10 mouse cellular contexts compared by ENCODE assay signal in genomic region chr15:86191933-86192332, GRCm38 (mm10).
"Had no signal": no experiment of that assay in that cellular context is flagged by ENCODE, and none has a peak within 500 bp of the region (broad histone marks: within the 10 kb centered on the region; RNA-seq: fewer than 3 reads in every experiment).

No protein-coding gene starts in this region.

- H3K4me3 ChIP-seq: intestine, embryonic 15.5 days; kidney, embryonic 15.5 days; limb, embryonic 15.5 days; liver, embryonic 13.5 days; midbrain, embryonic 13.5 days had no signal

- H3K9ac ChIP-seq: intestine, embryonic 15.5 days; kidney, embryonic 15.5 days; limb, embryonic 15.5 days; liver, embryonic 13.5 days; midbrain, embryonic 13.5 days had no signal

- ATAC-seq: intestine, embryonic 15.5 days; midbrain, embryonic 13.5 days had no signal

- H3K27ac ChIP-seq: intestine, embryonic 15.5 days; kidney, embryonic 15.5 days; limb, embryonic 15.5 days; liver, embryonic 13.5 days; midbrain, embryonic 13.5 days had no signal

- H3K27me3 ChIP-seq: intestine, embryonic 15.5 days; kidney, embryonic 15.5 days; midbrain, embryonic 13.5 days had no signal

- H3K4me2 ChIP-seq: intestine, embryonic 15.5 days; kidney, embryonic 15.5 days; limb, embryonic 15.5 days; liver, embryonic 13.5 days; midbrain, embryonic 13.5 days had no signal

- DNase-seq: kidney, adult 18-20 months; kidney, postnatal 14 days; liver, embryonic 13.5 days; lung, adult 18-20 months; right cerebral cortex, postnatal 25 days; thymus, postnatal 36 days had no signal

- H3K36me3 ChIP-seq: intestine, embryonic 15.5 days; kidney, embryonic 15.5 days; limb, embryonic 15.5 days; liver, embryonic 13.5 days; midbrain, embryonic 13.5 days had no signal

- H3K9me3 ChIP-seq: intestine, embryonic 15.5 days; kidney, embryonic 15.5 days; limb, embryonic 15.5 days; liver, embryonic 13.5 days; midbrain, embryonic 13.5 days had no signal
